17 mouse cellular contexts compared by ENCODE assay signal in the genomic region with DNA sequence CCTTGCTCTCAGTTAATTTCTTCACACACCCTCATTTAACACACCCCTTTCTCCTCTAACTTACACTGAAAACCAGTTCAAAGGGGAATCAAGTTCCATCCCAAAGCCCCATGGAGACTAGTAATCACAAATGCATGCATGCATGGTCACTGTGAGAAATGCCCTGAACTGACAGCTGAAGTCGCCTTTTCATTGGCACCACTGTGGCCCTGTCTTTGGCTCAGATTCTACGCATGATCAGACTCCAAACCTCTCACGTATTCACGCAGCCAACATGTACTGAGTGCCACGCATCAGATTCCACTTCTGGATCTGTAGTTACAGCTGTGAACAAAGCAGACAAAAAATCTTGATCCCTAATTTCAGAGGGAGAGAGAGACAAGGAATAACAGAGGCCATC.
DNase-seq lines count a peak whose midpoint lies in the region.
"Had no signal": no experiment of that assay in that cellular context is flagged by ENCODE, and none has a peak within 500 bp of the region (broad histone marks: within the 10 kb centered on the region; RNA-seq: fewer than 3 reads in every experiment).

No protein-coding gene starts in this region.

- DNase-seq in cerebellum, postnatal 14 days = peak; percentile 62 to 64
- DNase-seq in cerebellum, adult 9-11 months = no peak
- DNase-seq in left cerebral cortex, postnatal 4 days = peak; percentile 39
- DNase-seq in left cerebral cortex, postnatal 10 days (ENCODE audit: extremely low spot score in 1 of 2, low spot score in 2 of 2) = no peak
- DNase-seq in lung, postnatal 10 days = peak; percentile 32
- no peak for DNase-seq in lung, postnatal 25 days (ENCODE audit: low spot score)
- DNase-seq in retina, postnatal 1 day = peak; percentile 55
- DNase-seq: adrenal gland, postnatal 10 days; adrenal gland, postnatal 36 days; B cell, adult 2 months; cerebellum, adult 2 months; cerebellum, postnatal 25 days; gastrocnemius, postnatal 10 days; gastrocnemius, postnatal 36 days; heart, adult 2 months; heart, postnatal 14 days; heart, postnatal 4 days had no signal

- intact Hi-C loops in left cerebral cortex, postnatal 4 days (cut with DNase I) = no loop called here
- intact Hi-C loops in left cerebral cortex, postnatal 10 days (cut with DNase I) = no loop called here

Comparison
In these comparisons a context has a peak if more than half of its experiments do, and no peak if none do; other contexts are left out.
1. DNase-seq: peak in cerebellum, postnatal 14 days (2 of 2), left cerebral cortex, postnatal 4 days (single experiment), lung, postnatal 10 days (single experiment) and retina, postnatal 1 day (single experiment); none in cerebellum, adult 9-11 months (single experiment), left cerebral cortex, postnatal 10 days (0 of 2) and lung, postnatal 25 days (single experiment).